Mouse (Mus musculus): ENCODE data around the gene Cxcl1. TPM values are rescaled to one million over a fixed set of nuclear protein-coding genes. Genes with fewer than 3 reads are reported as not detected.

The Cxcl1 gene
- polyA plus RNA-seq, 1 experiment from 2014 or later, result 0.42 TPM

- Histone ChIP-seq H3K27ac (replicated peaks in 1 of 2; ENCODE audit: control insufficient read depth in 1 of 2, insufficient read depth in 1 of 2, low read depth in 2 of 2, low read length in 2 of 2) (no peak overlapping the region), H3K4me1 (ENCODE audit: control insufficient read depth in 2 of 2, insufficient read depth in 2 of 2, low read length in 2 of 2) (peaks cover 0 to 7% of the 10 kb centered on the region in 2 experiments; a peak in 2 of 4 replicates), H3K4me3 (ENCODE audit: control insufficient read depth in 1 of 2, insufficient read depth in 1 of 2, low read depth in 1 of 2, low read length in 2 of 2) (no peak overlapping the region), H3K9me3 (ENCODE audit: control insufficient read depth, low read length) (no peaks in the 10 kb centered on the region), H3K9ac (ENCODE audit: low read length) (no peak overlapping the region), H3K4me2 (ENCODE audit: low read length) (no peak overlapping the region), H3K36me3 (ENCODE audit: control insufficient read depth, insufficient read depth, low read length) (peaks cover 16% of the 10 kb centered on the region; the same call in 1 of the 2 replicates), H3K27me3 (ENCODE audit: control insufficient read depth, insufficient read depth, low read length) (no peaks in the 10 kb centered on the region)
- ATAC-seq (ENCODE audit: insufficient number of reproducible peaks, insufficient read depth, low FRiP score, low read depth), result no peak
- 72% methylated on average over 2 of the region's 2 CpGs for WGBS
Observed at GRCm38 (mm10) chr5:90936706-90937105, 45.7 kb downstream of the Cxcl1 start.

Other genes starting within 250 kb of the Cxcl1 start
- not detected in 2 replicates for gene Cxcl5, start 131.9 kb upstream of the Cxcl1 start, polyA plus RNA-seq (2014; fragmentation: Nextera tagmentation; extraction: Ambion mirVana)
- gene Ppbp, start 122.7 kb upstream of the Cxcl1 start, polyA plus RNA-seq (2014; fragmentation: Nextera tagmentation; extraction: Ambion mirVana), result 3.7 and 3.8 TPM in 2 replicates
- gene Pf4, start 118.8 kb upstream of the Cxcl1 start, polyA plus RNA-seq (2014; fragmentation: Nextera tagmentation; extraction: Ambion mirVana), result 33.7 and 35.5 TPM in 2 replicates
- not detected in 2 replicates for gene Cxcl3, start 105.1 kb upstream of the Cxcl1 start, polyA plus RNA-seq (2014; fragmentation: Nextera tagmentation; extraction: Ambion mirVana)
- gene Cxcl15, start 96.7 kb upstream of the Cxcl1 start, polyA plus RNA-seq (2014; fragmentation: Nextera tagmentation; extraction: Ambion mirVana), result not detected in 2 replicates
- 0.20 TPM in 1 of 2 replicates, not detected in the other for gene Cxcl2, start 12.6 kb downstream of the Cxcl1 start, polyA plus RNA-seq (2014; fragmentation: Nextera tagmentation; extraction: Ambion mirVana)
- 34.6 and 35.5 TPM in 2 replicates for gene Mthfd2l, start 39.9 kb downstream of the Cxcl1 start, polyA plus RNA-seq (2014; fragmentation: Nextera tagmentation; extraction: Ambion mirVana)
- 0.26 TPM in 1 of 2 replicates, not detected in the other for gene Epgn, start 136.2 kb downstream of the Cxcl1 start, polyA plus RNA-seq (2014; fragmentation: Nextera tagmentation; extraction: Ambion mirVana)
- gene Ereg, start 183.4 kb downstream of the Cxcl1 start, polyA plus RNA-seq (2014; fragmentation: Nextera tagmentation; extraction: Ambion mirVana), result 0.19 TPM in 1 of 2 replicates, not detected in the other
- 0.27 TPM in 1 of 2 replicates, not detected in the other for gene Areg, start 248.4 kb downstream of the Cxcl1 start, polyA plus RNA-seq (2014; fragmentation: Nextera tagmentation; extraction: Ambion mirVana)

All from heart, embryonic 14.5 days (tissue).